Mouse (Mus musculus) G1E (cell line): ENCODE data around the gene Nfic.

Source experiments
- CTCF ChIP-seq: IDR thresholded peaks from 2 replicates; pipeline ENCODE4 v1.5.1; 2012; ENCODE audit warnings: low read depth, low read length, inconsistent platforms, mixed read lengths
- GATA1 ChIP-seq: IDR thresholded peaks from 2 replicates; pipeline ENCODE4 v1.6.1; 2012; ENCODE audit warnings: borderline replicate concordance, low read length, inconsistent platforms, mixed read lengths
- GATA2 ChIP-seq: IDR thresholded peaks from 2 replicates; pipeline ENCODE4 v1.6.1; 2012; ENCODE audit warnings: low read depth, low read length, inconsistent platforms, borderline replicate concordance
- POLR2AphosphoS5 ChIP-seq: IDR thresholded peaks from 2 replicates; pipeline ENCODE4 v1.6.1; 2012; ENCODE audit warnings: low read depth, low read length, inconsistent platforms; ENCODE audit not compliant: insufficient replicate concordance
- TAL1 ChIP-seq: conservative IDR thresholded peaks from 2 replicates; pipeline ENCODE4 v1.6.1; 2012; ENCODE audit warnings: low read depth, low read length, inconsistent platforms, mixed read lengths

DNA sequence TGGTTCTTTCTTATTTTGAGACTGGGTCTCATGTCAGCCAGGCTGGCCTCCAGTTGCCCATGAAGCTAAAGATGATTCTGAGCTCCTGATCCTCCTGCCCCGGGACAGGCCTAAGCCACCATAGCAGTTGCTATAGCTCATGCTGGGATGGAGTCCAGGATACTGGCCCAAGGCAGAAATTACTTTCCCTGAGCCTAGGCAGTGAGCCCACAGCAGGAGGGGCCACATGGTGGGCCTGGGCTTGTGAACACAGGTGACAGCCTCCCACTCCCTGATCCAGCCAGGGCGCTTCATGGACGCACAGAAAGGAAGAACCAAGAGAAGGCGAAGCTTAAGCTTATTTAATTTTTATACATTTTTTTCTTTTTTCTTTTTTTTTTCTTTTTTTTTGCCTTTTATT lies 59.6 kb downstream of the Nfic start:
- TF ChIP-seq CTCF: no peak
- TF ChIP-seq GATA1: no peak
- TF ChIP-seq POLR2AphosphoS5: no peak
- TF ChIP-seq TAL1: no peak
- no peak for TF ChIP-seq GATA2
